Mouse (Mus musculus) heart, embryonic 16.5 days (tissue): ENCODE data around the gene Ranbp3l. TPM values are rescaled to one million over a fixed set of nuclear protein-coding genes. Genes with fewer than 3 reads are reported as not detected.

ENCODE experiments used
- polyA plus RNA-seq: library from polyadenylated mRNA; unstranded; fragments of >200 nt; fragmentation: Nextera tagmentation; extraction: Ambion mirVana; gene quantifications from 2 replicates; pipeline ENCODE4 v1.2.1, GENCODE M21; 2015

Ranbp3l gene
- polyA plus RNA-seq, 1 experiment from 2014 or later: 0.18 TPM

Other genes starting within 250 kb of the Ranbp3l start
- gene Nadk2, start 103.3 kb downstream of the Ranbp3l start, polyA plus RNA-seq: 41.5 and 45.8 TPM in 2 replicates
- gene Lmbrd2, start 172.6 kb downstream of the Ranbp3l start, polyA plus RNA-seq: 1.7 and 2.3 TPM in 2 replicates
- 21.1 and 21.8 TPM in 2 replicates for gene Skp2, start 187.5 kb downstream of the Ranbp3l start, polyA plus RNA-seq